Mouse (Mus musculus) macrophage (primary cell): ENCODE measurements around the gene Mafg. TPM values are rescaled to one million over a fixed set of nuclear protein-coding genes. Genes with fewer than 3 reads are reported as not detected.
A peak's percentile ranks its signal among the peaks of the same experiment; 100 is the strongest.

Source experiments
- H3K27ac ChIP-seq: fragments of 350-480 bp; formaldehyde crosslinking; 2 replicates; pipeline ENCODE4 v1.9.0; 2021
- H3K36me3 ChIP-seq: fragments of 350-480 bp; formaldehyde crosslinking; 2 replicates; pipeline ENCODE4 v1.9.0; 2021; ENCODE audit errors: inconsistent target
- H3K4me3 ChIP-seq: fragments of 350-480 bp; formaldehyde crosslinking; 2 replicates; pipeline ENCODE4 v1.9.0; 2021; ENCODE audit errors: inconsistent target
- H3K79me2 ChIP-seq: fragments of 350-480 bp; formaldehyde crosslinking; 2 replicates; pipeline ENCODE4 v1.9.0; 2021; ENCODE audit errors: inconsistent target
- WGBS: methylation state at CpG from one replicate; pipeline ENCODE4 v1.1.7; 2026; ENCODE audit warnings: inconsistent platforms; ENCODE audit not compliant: missing documents; 5-methylcytosine and 5-hydroxymethylcytosine counted together
- polyA plus RNA-seq: library from polyadenylated mRNA; stranded (reverse); fragments of 250-400 nt; gene quantifications from 3 replicates; pipeline ENCODE4 v1.2.4, GENCODE M21; 2018; ENCODE audit warnings: inconsistent platforms

The Mafg gene
- polyA plus RNA-seq, 1 experiment from 2014 or later: 18.1 TPM

GRCm38 (mm10) chr11:120631726-120632448 lies 1.5 kb downstream of the Mafg start:
- H3K36me3 ChIP-seq: no peaks in the 10 kb centered on the region
- WGBS: 44% methylated on average over 4 of the region's 4 CpGs
- peaks cover 65% of the 10 kb centered on the region for H3K79me2 ChIP-seq
- peak overlapping the region; percentile 71 for H3K4me3 ChIP-seq
- H3K27ac ChIP-seq: peak overlapping the region; percentile 99

GRCm38 (mm10) chr11:120630881-120631725 lies 2.3 kb downstream of the Mafg start:
- H3K4me3 ChIP-seq: peak overlapping the region; percentile 71
- H3K27ac ChIP-seq: peak overlapping the region; percentile 99
- peaks cover 73% of the 10 kb centered on the region for H3K79me2 ChIP-seq
- WGBS: 4% methylated on average over 7 of the region's 7 CpGs
- H3K36me3 ChIP-seq: no peaks in the 10 kb centered on the region

GRCm38 (mm10) chr11:120630401-120630871 lies 3.0 kb downstream of the Mafg start:
- H3K4me3 ChIP-seq: peak overlapping the region; percentile 52
- H3K36me3 ChIP-seq: no peaks in the 10 kb centered on the region
- WGBS: 0% methylated on average over 5 of the region's 5 CpGs
- H3K79me2 ChIP-seq: peaks cover 79% of the 10 kb centered on the region
- H3K27ac ChIP-seq: peak overlapping the region; percentile 99

GRCm38 (mm10) chr11:120629911-120630310 lies 3.5 kb downstream of the Mafg start:
- Histone ChIP-seq H3K4me3 (peak overlapping the region; percentile 52), H3K27ac (peak overlapping the region; percentile 99), H3K79me2 (peaks cover 83% of the 10 kb centered on the region), H3K36me3 (no peaks in the 10 kb centered on the region)
- WGBS: 0% methylated on average over 7 of the region's 7 CpGs

- 2% methylated on average over 23 of the region's 23 CpGs for WGBS
- H3K79me2 ChIP-seq: peaks cover 78% of the 10 kb centered on the region
- H3K36me3 ChIP-seq: no peaks in the 10 kb centered on the region
- peak overlapping the region; percentile 99 for H3K27ac ChIP-seq
- H3K4me3 ChIP-seq: peak overlapping the region; percentile 52
Observed at GRCm38 (mm10) chr11:120629341-120629730, 4.1 kb downstream of the Mafg start.

- peak overlapping the region; percentile 99 for H3K27ac ChIP-seq
- peak overlapping the region; percentile 4; the same call in 1 of the 2 replicates for H3K4me3 ChIP-seq
- WGBS: 56% methylated on average over 22 of the region's 23 CpGs
- H3K79me2 ChIP-seq: peaks cover 80% of the 10 kb centered on the region
- 0 out of 2 replicates have a peak, but pooled peaks cover under 1% of the 10 kb centered on the region for H3K36me3 ChIP-seq
Observed at GRCm38 (mm10) chr11:120628601-120629340, 4.6 kb downstream of the Mafg start.

- Histone ChIP-seq H3K36me3 (peaks cover 11% of the 10 kb centered on the region; the same call in 1 of the 2 replicates), H3K79me2 (peaks cover 91% of the 10 kb centered on the region), H3K27ac (peak overlapping the region; percentile 99), H3K4me3 (peak overlapping the region; percentile 4; the same call in 1 of the 2 replicates)
- 21% methylated on average over 21 of the region's 22 CpGs for WGBS
Observed at GRCm38 (mm10) chr11:120627468-120628300, 5.7 kb downstream of the Mafg start.

GRCm38 (mm10) chr11:120626785-120627467 lies 6.5 kb downstream of the Mafg start:
- peaks cover 92% of the 10 kb centered on the region for H3K79me2 ChIP-seq
- peak overlapping the region; percentile 99 for H3K27ac ChIP-seq
- H3K36me3 ChIP-seq: peaks cover 19% of the 10 kb centered on the region
- 68% methylated on average over 11 of the region's 11 CpGs for WGBS
- H3K4me3 ChIP-seq: no peak overlapping the region

- peak within 1 kb of the TSS; percentile 36 for H3K4me3 ChIP-seq
- H3K27ac ChIP-seq: peak within 1 kb of the TSS; percentile 99
- WGBS: 12% methylated on average over 5 of the region's 5 CpGs
- peaks cover 90% of the 10 kb centered on the region for H3K79me2 ChIP-seq
- peaks cover 35% of the 10 kb centered on the region for H3K36me3 ChIP-seq
Observed at GRCm38 (mm10) chr11:120625152-120625775, 8.1 kb downstream of the Mafg start, which contains the start of gene Sirt7. TSS of gene Sirt7 (minus strand) at chr11:120625240.

- H3K4me3 ChIP-seq: peak overlapping the region; percentile 36
- under 1% methylated on average over 48 of the region's 53 CpGs for WGBS
- H3K79me2 ChIP-seq: peaks cover 85% of the 10 kb centered on the region
- H3K36me3 ChIP-seq: peaks cover 41% of the 10 kb centered on the region
- peak overlapping the region; percentile 99 for H3K27ac ChIP-seq
Observed at GRCm38 (mm10) chr11:120624680-120625111, 8.7 kb downstream of the Mafg start.

GRCm38 (mm10) chr11:120623961-120624679 lies 9.3 kb downstream of the Mafg start:
- 14% methylated on average over 26 of the region's 30 CpGs for WGBS
- Histone ChIP-seq H3K79me2 (peaks cover 81% of the 10 kb centered on the region), H3K27ac (peak overlapping the region; percentile 5; the same call in 1 of the 2 replicates), H3K4me3 (peak overlapping the region; percentile 36), H3K36me3 (peaks cover 47% of the 10 kb centered on the region)

GRCm38 (mm10) chr11:120622805-120623204 lies 10.6 kb downstream of the Mafg start:
- Histone ChIP-seq H3K27ac (no peak overlapping the region), H3K4me3 (no peak overlapping the region), H3K36me3 (peaks cover 57% of the 10 kb centered on the region), H3K79me2 (peaks cover 67% of the 10 kb centered on the region)
- WGBS: 93% methylated on average over 6 of the region's 6 CpGs
